Mouse (Mus musculus) leukemia stem cell, adult 10-12 weeks (primary cell): ENCODE results near the gene Ly6g6c. TPM values are rescaled to one million over a fixed set of nuclear protein-coding genes. Genes with fewer than 3 reads are reported as not detected.

Source experiments
- polyA plus RNA-seq: library from polyadenylated mRNA; stranded (reverse); fragments of >175 nt; gene quantifications from 2 replicates; pipeline ENCODE4 v1.2.3, GENCODE M21; 2012; ENCODE audit warnings: low replicate concordance

Gene Ly6g6c
- polyA plus RNA-seq: 0.34 TPM in 1 of 2 replicates, not detected in the other

DNA sequence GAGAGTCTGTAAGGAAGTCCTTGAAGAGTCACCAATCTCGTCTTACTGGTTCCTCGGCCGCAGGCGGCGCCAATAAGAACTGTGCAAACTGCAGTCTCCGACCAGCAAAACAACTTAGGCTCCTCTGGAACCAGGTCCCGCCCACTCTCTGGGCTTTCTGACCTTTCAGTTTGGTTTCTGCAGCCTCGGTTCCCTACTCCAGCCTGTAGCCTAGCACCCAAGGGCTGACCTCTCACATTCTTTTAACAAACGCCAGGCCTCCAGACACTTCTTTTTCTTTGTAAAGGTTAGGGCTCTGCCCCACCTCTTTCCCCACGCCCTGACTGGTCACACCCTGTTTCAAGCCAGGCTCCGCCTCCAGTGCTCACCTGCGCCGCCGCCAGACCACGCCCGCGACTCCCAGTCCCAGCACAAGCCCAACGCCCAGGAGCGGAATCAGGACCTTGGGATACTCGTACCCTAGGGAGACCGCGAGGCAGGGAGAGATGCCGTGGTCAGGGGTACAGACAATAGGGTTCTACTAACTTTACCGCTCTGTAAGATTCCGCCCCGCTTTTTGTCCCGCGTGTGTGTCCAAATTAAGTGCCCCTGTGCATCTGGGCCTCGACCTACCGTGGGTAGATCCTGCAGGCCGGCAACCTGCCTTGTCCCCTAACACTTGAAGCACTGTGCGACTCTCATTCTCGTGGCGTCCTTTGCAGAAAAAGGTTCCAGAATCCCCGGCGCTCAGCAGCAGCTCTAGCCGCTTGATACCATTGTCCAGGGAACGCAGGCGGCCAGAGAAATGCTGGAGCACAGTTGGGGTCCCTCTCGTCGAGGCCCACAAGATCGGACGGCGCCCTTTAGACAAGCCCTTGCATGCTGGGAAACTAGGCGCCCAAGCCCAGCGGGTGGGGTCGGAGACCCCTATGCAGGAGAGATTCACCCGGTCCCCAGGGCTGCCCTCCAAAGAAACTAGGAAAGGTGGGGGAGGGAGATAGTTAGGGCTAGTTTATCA lies at the start of gene Ly6g6c:
Gene Ly6g6c (plus strand): TSS at position 438 of the 997 bp plus-strand sequence.

DNA sequence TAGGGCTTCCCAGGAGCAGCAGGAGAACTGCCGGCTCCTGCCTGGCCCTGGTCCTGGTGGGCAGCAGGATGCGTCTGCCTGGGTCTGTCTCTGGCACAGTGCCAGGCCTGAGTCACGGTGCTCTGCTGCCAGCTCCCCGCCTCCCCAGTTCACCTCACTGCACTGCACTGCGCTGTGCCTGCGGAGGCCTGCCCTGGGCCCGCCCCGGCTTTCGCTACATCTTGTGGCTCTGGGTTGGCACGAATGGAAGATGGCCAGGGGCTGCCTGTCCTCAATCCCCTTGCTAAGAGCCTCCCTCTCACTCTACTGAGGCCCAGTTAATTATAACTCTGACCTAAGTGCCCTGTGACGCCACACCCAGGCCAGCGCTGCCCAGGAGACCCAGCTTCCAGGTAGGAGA lies 48.8 kb upstream of the Ly6g6c start, which contains the start of gene Vwa7:
Gene Vwa7 (plus strand): TSS at position 204 of the 400 bp plus-strand sequence.

DNA sequence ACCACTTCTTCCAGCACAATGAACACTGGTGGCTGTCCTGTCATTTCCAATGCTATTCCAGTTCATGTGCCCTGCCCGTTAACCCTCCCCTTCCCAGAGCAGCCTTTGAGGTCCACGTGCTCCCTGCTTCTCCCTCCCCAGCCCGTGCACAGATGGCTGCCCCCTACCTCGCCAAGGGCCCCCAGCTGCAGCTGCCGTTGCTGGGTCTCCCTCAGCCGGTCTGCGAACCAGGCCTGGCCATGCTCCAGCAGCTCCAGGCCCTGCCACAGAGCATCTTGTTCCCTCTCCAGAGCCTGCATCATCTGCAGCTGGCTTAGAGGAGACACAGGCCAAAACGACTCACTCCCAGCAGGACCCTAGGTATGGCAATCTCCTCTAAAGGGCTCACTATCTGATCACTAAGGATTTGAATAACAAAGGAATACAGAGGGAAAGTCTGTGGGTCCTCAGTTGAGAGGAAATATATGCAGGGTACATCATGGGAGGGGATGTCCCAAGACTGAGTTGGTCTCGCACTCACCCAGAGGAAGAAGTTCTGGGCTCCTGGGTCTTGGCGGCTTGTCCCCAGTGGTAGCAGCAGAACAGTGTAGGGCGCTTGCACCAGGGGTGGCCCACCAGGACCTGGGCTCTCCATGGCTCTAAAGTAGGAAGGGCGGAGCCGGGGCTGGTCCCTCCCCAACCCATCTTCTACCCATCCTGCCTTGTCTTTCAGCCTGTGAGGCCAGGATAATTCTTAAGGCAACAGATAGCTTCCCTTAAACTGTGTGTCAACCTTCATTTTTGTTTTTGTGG lies 37.7 kb upstream of the Ly6g6c start, which contains the start of gene Sapcd1:
Gene Sapcd1 (minus strand): TSS at position 740 of the 792 bp plus-strand sequence.

DNA sequence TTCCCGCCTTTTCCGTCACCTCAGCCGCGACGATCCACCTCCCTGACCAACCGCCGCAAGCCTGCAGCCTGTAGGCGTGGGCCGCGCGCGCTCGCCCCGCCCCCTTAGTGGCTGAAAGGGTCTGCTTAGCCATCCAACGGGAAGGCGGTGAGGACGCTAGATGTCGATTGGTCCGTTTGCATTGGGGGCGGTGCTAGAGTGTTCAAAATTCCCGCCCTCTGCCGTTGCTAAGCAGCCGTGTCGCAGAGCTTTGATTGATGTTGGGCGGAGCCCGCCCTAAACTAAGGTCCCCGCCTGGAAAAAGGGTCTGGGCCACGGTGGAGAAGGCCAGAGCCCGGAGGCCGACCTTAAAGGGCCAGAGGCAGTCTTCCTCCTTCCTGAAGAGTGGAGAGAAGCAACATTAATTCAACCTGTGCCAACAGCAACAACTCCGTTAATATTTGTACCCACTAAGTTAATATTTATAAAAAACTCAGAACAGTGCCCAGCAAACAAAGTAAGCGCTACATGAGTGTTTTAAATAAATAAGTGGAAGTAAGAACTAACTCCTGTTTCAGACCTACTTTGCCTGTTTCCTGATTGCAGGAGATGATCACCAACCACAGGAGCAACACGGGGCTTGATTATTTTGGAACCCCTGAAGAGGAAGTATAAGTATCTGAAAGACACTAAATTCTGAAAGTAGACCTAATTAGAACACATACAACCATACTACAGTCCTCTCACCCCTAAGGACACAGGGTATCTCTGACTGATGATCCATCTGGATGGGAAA lies 18.3 kb upstream of the Ly6g6c start, which contains the start of gene Msh5:
Gene Msh5 (minus strand): TSS at position 65 of the 775 bp plus-strand sequence.

DNA sequence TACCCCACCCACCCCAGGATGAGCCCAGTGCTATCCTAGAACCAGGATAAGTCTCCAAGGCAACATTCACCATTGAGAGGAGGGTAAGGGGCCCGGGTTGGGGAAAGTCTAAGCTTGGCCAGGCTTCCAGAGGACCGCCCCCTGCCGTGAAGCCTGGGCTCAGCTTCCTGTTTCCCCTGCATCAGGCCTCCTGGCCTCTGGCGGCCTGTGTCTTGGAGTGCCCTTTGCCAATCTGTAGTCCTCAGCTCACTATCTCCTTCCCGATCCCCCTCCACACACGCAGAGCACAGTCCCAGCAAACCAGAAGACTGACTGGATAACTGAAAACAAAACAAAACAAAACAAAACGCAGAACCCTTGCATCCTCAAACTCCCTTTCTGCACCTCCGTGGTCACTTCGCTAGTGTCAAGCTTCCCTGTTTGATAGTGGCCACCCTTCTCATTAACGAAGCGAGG lies 15.6 kb upstream of the Ly6g6c start, which contains the start of gene Clic1:
Gene Clic1 (plus strand): TSS at position 406 of the 456 bp plus-strand sequence.

DNA sequence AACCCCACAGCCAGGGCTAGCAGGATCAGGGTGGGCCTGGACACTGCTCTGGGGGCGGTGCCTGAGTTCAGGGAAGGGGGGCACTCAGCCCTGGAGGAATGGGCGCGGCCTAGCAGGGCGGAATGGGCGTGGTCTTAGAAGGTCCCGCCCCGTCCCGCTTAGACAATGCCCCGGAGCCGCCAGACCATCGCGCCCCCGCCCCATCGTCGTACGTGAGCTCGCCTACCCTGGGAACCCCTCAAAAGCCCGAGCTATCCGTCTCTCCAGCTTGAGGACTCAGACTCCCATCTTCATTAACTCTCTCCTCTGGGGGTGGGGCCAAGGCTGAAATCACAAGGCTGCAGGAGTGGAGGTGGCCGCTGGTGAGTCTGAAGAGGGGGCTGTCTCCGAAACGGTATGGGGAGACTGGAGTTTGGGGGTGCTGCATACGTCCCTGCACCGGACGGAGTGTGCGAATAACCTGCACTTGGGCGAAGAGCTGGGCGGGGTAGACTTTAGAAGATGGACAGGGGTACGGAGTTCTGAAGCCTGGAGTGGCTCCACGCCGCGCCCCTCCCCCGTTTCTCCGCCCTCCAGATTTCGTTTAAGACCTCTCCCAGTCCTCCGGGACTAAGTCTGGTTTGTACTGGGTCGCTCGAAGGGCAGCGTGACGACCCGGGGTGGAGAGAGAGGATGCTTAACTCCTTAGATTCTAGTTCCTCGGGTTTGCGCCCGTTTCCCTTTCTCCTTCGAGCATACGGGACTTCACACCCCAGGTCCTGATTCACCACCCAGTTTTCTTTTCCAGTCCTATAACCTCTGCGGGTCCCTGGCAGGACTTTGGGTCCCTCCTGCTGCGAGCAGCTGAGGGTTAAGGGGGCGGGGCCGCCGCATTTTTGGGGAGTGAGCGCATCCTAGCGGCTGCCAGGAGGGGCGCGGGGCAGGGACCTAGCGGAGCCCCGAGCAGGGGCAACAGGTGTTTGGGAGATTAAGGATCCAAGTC lies 6.0 kb upstream of the Ly6g6c start, which contains the start of gene Ddah2:
Gene Ddah2 (plus strand): TSS at position 125 of the 982 bp plus-strand sequence.

DNA sequence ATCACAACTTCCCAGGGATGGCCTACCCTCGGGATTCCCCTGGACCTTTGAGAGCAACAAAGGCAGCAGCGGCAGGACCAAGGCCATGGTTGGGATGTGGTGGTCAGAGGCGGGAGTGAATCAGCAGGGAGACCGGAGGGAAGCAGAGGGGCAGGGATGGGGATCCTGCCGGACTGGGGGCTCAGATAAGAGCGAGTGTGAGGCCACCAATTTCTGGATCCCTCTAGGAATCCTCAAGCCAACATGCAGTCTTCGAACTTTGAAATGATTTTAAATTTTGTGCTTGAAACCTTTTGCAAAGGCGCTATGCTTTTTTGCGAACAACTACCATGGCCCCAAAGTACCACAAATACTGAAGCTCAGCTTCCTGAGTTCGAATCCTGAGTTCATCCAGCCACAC lies 896 bp downstream of the Ly6g6c start, which contains the start of gene Mpig6b:
Gene Mpig6b (minus strand): TSS at position 101 of the 400 bp plus-strand sequence.

DNA sequence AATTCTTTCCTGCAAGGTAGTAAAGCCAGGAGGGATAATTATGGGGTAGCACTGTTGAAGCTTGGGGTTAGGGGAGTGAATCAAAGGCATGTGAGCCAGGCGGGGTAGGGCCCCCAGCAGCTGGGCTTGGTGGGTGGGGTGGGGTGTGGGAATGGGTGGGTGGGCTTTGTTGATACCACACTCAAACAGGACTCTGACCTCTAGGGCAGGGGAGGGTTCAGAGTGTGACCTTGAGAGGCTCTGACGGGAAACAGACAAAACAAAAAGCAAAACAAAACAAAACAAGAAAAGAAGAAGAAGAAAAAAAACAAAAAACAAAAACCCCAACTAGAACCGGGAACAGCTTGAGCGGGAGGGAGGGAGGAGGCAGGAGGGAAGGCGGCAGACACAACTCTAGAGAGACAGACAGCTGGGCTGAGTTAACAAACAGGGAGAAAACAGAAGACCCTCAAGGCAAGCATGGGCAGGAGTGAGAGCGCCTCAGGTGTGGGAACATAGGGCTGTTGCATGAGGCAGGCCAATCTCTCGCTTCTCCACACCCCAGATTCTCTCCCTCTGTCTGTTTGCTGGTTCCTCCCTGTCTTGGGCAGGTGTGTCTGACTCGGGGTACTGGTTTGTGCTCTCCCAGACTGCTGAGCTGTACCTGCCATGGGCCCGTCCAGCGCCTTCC lies 11.5 kb downstream of the Ly6g6c start, which contains the start of gene Ly6g6e:
Gene Ly6g6e (plus strand): TSS at position 396 of the 670 bp plus-strand sequence.

DNA sequence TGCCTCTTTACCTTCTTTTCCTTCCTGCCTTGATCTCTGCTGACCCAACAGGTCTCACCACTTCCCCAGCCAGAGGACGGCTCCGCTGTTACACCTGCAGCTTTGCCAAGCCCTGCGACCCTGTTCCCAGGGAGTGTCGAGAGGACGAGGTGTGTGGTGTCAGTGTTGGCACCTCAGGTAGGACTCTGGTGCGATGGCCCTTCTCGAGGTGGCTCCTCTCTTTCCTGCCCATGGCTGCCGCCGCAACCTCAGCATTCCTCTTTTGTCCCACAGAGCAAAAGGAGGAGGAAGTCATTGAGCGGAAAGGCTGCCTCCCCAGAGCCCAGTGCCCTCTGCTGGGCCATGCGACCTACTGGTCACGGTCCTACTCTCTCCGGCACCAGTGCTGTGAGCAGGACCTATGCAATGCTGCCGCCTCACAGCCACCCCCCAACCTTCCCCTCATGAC lies 12.6 kb downstream of the Ly6g6c start, which contains the start of gene Ly6g6d:
Gene Ly6g6d (minus strand): TSS at position 280 of the 448 bp plus-strand sequence.

DNA sequence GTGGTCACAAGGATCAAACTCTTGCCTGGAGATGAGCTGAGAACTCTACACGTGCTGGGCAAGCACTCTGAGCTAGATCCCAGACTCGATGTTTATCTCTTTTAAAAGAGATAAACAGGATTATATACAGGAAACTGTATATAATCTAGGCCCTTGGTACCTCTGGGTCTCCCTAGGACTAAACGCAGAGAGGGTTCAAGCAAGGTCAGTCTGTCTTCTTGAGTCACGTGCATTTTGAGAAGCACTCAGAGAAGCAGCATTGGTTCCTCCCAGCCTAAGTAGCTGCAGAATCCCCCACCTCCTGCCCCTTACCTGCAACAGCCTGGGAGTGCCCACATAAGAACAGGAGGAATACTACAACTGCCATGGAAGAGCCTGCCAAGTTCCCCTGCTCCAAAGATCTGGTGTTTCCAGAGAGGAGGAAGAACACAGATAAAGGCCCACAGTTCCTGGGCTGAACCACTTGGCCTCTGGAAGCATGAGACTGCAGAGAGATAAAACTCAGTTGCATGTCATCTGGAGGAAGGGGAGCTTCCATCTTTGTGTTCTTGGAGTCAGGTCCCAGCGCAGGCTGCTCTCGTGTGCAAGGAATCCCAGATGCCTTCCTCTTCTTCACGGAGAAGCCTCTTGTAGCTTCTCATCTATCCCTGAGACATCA lies 20.1 kb downstream of the Ly6g6c start, which contains the start of gene Ly6g6f:
Gene Ly6g6f (minus strand): TSS at position 403 of the 658 bp plus-strand sequence.

DNA sequence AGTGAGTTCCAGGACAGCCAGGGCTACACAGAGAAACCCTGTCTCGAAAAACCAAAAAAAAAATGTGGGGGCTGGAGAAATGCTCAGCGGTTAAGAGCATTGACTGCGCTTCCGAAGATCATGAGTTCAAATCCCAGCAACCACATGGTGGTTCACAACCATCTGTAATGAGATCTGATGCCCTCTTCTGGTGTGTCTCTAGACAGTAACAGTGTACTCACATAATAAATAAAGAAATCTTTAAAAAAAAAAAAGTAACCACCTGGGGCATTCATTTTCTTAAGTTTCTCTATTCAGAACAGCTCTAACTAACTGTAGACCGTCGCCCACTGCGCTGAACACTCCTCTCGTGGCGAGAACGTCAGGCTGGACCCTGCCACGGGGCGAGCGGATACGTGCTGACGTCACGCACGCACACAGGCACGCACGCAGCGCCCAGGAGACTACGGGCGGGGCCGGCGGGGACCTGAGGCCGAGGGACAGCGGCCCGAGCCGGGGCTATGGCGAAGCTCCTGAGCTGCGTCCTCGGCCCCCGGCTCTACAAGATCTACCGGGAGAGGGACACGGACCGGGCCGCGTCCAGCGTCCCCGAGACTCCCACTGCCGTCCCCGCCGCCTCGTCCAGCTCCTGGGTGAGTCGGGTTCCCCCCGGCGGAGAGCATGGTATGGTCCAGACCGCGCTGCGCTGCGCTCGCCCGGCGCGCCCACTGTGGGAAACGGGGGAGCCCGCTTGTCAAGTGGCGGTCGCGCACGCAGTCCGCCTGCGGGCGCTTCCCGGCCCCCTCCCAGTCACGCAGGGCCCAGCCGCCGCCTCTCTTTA lies 23.8 kb downstream of the Ly6g6c start, which contains the start of gene Abhd16a:
Gene Abhd16a (plus strand): TSS at position 439 of the 820 bp plus-strand sequence.

DNA sequence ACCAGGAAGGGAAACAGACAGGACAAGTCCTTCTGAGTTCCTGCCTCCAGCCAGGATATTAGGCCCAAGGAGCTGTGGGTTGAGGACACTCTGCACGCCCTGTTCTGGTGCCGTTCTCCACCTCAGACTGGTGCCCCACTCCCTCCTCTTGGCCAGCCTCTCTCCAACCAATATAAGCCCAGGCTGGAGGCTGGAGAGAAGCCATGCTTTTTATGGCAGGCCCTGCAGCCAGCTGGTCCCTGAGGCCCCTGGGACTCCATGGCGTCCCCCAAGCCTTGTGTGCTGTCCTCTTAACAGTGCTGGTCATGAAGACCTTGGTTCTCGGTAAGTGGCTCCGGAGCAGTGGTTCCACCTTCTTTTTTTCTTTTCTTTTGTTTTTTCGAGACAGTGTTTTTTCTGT lies 42.9 kb downstream of the Ly6g6c start, which contains the start of gene Ly6g5c:
Gene Ly6g5c (plus strand): TSS at position 183 of the 400 bp plus-strand sequence.

DNA sequence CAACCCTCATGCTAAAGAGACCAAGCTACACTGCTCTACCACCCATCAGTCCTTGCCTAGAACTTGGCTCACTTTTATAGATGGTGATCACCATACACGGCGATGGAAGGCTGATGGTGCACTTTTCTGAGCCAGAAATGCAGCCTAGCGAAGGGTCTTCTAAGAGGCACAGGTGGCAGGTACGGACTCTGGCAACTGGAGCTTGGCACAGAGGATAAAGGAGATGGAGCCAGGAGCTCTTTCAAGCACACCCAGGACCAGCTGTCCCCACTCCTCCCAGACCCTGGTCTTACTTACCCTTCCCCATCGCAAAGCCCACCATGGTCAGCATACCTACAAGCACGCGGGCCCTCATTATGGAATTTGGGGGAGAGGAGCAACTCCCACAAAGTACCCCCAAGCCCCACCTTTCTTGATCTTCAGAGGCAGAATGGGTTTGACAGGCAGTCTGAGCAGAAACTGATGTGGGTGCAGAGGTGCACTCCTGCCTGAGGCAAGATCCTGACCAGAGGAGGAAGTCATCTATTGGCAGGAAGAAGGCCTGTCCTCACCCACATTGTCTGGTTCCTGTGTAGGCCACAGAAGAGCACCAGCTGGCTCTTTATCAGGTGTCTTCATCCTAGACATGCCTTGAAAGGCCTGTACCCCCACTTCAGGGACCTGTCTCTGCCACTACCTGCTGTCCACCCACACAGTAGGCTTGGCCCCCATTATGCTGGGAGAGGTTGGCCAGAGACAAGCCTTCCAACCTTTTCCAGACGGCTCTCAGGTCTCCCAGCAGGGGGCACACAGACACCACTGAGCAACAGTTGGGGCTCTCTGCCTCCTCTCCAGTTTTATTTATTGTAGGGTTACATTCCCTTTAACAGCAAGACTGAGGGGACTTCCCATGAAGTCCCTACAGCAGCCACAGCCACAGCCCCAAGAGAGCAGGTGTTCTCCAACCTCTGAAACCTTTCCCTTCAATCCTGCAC lies 50.1 kb downstream of the Ly6g6c start, which contains the start of gene Ly6g5b:
Gene Ly6g5b (minus strand): TSS at position 383 of the 974 bp plus-strand sequence.

